Mouse (Mus musculus) thymus, postnatal 0 days (tissue): ENCODE measurements around the gene Fam78a. TPM values are rescaled to one million over a fixed set of nuclear protein-coding genes. Genes with fewer than 3 reads are reported as not detected.
"Not testable (repeated sequence)": the region's sequence is repeated elsewhere in the genome, so short reads cannot be mapped to it uniquely, and the experiment has no call there.

Experiments
- DNase-seq: peaks from one replicate; pipeline ENCODE4 v3.0.0-alpha.2; 2015; ENCODE audit warnings: low spot score
- microRNA-seq: library from miRNA; unstranded; fragments of <30 nt; microRNA quantifications from one replicate; pipeline ENCODE4, GENCODE M21; 2016; ENCODE audit warnings: borderline number of aligned reads
- polyA plus RNA-seq: library from polyadenylated mRNA; unstranded; fragments of >200 nt; fragmentation: Nextera tagmentation; extraction: Ambion mirVana; gene quantifications from 2 replicates; pipeline ENCODE4 v1.2.1, GENCODE M21; 2015

Gene Fam78a
- polyA plus RNA-seq, 1 experiment from 2014 or later, result 68.6 TPM

DNA sequence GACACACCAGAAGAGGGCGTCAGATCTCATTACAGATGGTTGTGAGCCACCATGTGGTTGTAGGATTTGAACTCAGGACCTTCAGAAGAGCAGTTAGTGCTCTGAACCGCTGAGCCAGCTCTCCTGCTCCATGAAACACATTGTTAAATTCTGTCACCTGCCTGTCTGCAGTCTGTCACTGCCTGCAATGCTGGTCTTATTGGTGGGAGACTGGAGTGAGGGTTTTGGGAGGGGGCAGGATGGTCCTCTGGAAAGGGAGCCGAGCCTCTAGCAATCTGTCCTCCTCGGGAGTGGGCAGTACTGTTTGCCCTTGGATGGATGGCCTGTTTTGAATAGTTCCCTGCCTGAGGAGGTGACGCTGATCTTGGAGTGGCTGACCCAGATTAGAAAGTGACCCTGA lies 40.8 kb downstream of the Fam78a start:
- no peak for DNase-seq

GRCm38 (mm10) chr2:32041087-32041486 lies 43.6 kb downstream of the Fam78a start:
- DNase-seq, result no peak

DNA sequence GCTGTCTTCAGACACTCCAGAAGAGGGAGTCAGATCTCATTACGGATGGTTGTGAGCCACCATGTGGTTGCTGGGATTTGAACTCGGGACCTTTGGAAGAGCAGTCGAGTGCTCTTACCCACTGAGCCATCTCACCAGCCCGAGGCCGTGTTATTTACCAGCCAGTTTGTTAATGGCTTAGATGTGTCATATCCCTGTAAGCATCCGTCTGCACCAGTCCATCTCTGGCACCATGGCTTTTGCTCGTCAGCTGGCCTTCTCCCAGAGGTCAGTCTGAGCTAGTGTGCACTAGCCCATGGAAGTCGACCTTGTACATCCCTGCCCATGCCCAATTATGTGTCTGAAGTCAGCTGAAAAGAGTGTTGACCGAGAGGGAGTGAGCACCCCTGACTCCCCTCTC lies 44.0 kb downstream of the Fam78a start:
- DNase-seq, result not testable (repeated sequence)

GRCm38 (mm10) chr2:32038661-32039081 lies 46.0 kb downstream of the Fam78a start:
- peak; percentile 49 for DNase-seq

- DNase-seq, result peak; percentile 60
These were observed 47.3 kb downstream of the Fam78a start for GRCm38 (mm10) chr2:32037279-32037858.

DNA sequence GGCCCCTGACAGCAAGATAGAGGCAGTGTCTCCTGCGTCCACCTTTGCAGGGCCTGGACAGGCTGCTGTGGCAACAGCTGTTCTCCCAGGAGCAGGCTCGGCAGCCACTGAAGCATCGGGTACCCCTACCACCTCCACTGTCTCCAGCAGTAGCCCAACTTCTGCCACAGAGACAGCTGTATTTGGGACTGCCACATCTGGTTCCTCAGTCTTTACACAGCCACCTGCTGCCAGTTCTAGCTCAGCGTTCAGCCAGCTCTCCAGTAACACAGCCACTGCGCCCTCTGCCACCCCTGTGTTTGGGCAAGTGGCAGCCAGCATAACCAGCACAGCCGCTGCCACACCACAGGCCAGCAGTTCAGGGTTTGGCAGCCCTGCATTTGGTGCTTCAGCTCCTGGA lies 50.5 kb downstream of the Fam78a start:
- peak; percentile 68 for DNase-seq

DNA sequence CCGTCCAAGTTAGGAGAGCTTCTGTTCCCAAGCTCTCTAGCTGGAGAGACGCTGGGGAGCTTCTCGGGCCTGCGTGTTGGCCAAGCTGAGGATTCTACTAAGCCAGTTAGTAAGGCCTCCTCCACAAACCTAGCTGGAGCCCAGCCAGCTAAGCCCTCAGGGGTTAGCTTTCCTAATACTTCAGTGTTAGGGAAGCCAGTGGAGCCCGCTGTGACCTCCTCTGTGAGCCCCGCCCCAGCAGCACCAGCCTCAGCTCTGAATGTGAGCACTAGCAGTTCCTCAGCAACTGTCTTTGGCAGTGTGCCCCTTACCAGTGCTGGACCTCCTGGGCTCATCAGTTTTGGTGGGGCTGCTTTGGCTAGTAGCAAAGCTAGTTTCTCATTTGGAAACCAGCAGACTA lies 51.2 kb downstream of the Fam78a start:
- no peak for DNase-seq

- DNase-seq, result peak; percentile 50
These were observed 55.0 kb downstream of the Fam78a start for GRCm38 (mm10) chr2:32029636-32030035.

- no peak for DNase-seq
These were observed 60.3 kb downstream of the Fam78a start for GRCm38 (mm10) chr2:32024372-32024771.

- peak; percentile 17 for DNase-seq
These were observed 64.4 kb downstream of the Fam78a start for GRCm38 (mm10) chr2:32020229-32020628.

GRCm38 (mm10) chr2:32019704-32020103 lies 65.0 kb downstream of the Fam78a start:
- DNase-seq, result no peak

DNA sequence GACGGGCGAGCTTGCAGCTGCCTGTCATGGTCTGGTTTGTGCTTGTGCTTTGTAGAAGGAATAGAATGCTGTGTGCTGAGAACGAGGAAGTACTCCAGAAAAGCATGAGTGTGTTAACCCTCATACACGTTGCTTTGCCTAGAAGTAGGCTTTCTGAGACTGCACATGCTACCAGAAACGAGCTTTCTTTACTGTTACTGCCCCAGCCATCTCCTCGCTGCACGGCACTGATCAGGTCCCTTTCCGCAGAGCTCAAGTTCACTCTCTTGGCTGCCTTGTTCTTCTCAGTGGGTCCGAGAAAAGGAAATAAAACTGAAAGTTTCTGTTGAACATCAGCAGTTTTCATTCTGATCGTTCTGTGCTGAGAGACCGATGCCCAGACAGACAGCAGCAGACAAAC lies 75.9 kb downstream of the Fam78a start:
- DNase-seq, result no peak

DNA sequence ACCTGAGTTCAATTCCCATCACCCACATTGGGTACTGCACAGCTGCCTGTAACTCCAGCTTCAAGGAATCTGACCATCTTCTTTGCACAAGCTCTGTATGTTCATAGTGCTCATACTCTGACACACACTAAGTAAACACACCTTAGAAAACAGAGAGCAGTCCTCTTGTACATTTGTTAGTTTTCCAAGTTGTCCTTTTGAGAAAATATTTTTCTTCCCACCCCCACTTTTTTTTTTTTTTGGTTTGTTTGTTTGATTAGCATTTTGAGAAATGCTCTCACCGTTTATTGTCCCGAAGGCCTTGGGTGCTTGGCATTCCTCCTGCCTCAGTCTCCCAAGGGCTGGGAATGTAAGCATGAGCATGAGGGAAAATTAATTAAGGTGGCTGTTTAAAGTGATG lies 76.3 kb downstream of the Fam78a start:
- DNase-seq, result no peak

Small RNA genes lying within 50 kb of the gene (microRNA-seq; reads per million reads assigned to microRNA genes)
- 2.5 reads per million for gene Mir7674

Other genes starting within 250 kb of the Fam78a start
- gene Fibcd1, start 238.9 kb downstream of the Fam78a start, polyA plus RNA-seq, result 0.13 and 0.27 TPM in 2 replicates
- 0.09 and 0.21 TPM in 2 replicates for gene Lamc3, start 197.6 kb downstream of the Fam78a start, polyA plus RNA-seq
- gene Aif1l, start 134.7 kb downstream of the Fam78a start, polyA plus RNA-seq, result 5.0 and 6.0 TPM in 2 replicates
- gene Nup214, start 110.4 kb downstream of the Fam78a start, polyA plus RNA-seq, result 115 and 138 TPM in 2 replicates
- gene Plpp7, start 10.7 kb upstream of the Fam78a start, polyA plus RNA-seq, result 0.91 and 1.0 TPM in 2 replicates
- gene Prrc2b, start 66.2 kb upstream of the Fam78a start, polyA plus RNA-seq, result 22.5 and 33.6 TPM in 2 replicates
- 13.2 and 15.6 TPM in 2 replicates for gene Pomt1, start 151.7 kb upstream of the Fam78a start, polyA plus RNA-seq
- gene Uck1, start 175.3 kb upstream of the Fam78a start, polyA plus RNA-seq, result 66.9 and 72.4 TPM in 2 replicates
- gene Golga2, start 202.5 kb upstream of the Fam78a start, polyA plus RNA-seq, result 11.6 and 15.4 TPM in 2 replicates
- gene Swi5, start 203.2 kb upstream of the Fam78a start, polyA plus RNA-seq, result 429 and 466 TPM in 2 replicates